Mouse (Mus musculus) spleen, postnatal 4 days (tissue): ENCODE results near the gene Als2cr12.

Experiments
- DNase-seq, 2 experiments: peaks; one replicate each; pipeline ENCODE4 v3.0.0; 2022; ENCODE audit warnings: low spot score in 2 of 2

Als2cr12 gene

GRCm38 (mm10) chr1:58695810-58696209, at the start of gene Als2cr12:
Als2cr12 (minus strand) TSS chr1:58695989.
- DNase-seq, result peak in 1 of 2 experiments; percentile 35

GRCm38 (mm10) chr1:58744645-58745044, 48.9 kb upstream of the Als2cr12 start:
- DNase-seq, result no peak

- no peak for DNase-seq
Observed at GRCm38 (mm10) chr1:58743252-58743651, 47.5 kb upstream of the Als2cr12 start.

GRCm38 (mm10) chr1:58742571-58743021, 46.8 kb upstream of the Als2cr12 start:
- no peak for DNase-seq

- no peak for DNase-seq
Observed at GRCm38 (mm10) chr1:58739529-58739928, 43.7 kb upstream of the Als2cr12 start.

- DNase-seq, result no peak
Observed at GRCm38 (mm10) chr1:58736968-58737367, 41.2 kb upstream of the Als2cr12 start.

- DNase-seq, result no peak
Observed at GRCm38 (mm10) chr1:58735962-58736361, 40.2 kb upstream of the Als2cr12 start.

- no peak for DNase-seq
Observed at GRCm38 (mm10) chr1:58734043-58734920, 38.5 kb upstream of the Als2cr12 start.

GRCm38 (mm10) chr1:58733636-58734035, 37.8 kb upstream of the Als2cr12 start:
- DNase-seq, result no peak

GRCm38 (mm10) chr1:58728590-58728868, 32.7 kb upstream of the Als2cr12 start:
- DNase-seq, result no peak

- no peak for DNase-seq
Observed at GRCm38 (mm10) chr1:58727747-58728589, 32.2 kb upstream of the Als2cr12 start.

- DNase-seq, result no peak
Observed at GRCm38 (mm10) chr1:58727019-58727746, 31.4 kb upstream of the Als2cr12 start.

- no peak for DNase-seq
Observed at GRCm38 (mm10) chr1:58725767-58726166, 30.0 kb upstream of the Als2cr12 start.

- no peak for DNase-seq
Observed at GRCm38 (mm10) chr1:58725095-58725494, 29.3 kb upstream of the Als2cr12 start.

- no peak for DNase-seq
Observed at GRCm38 (mm10) chr1:58724533-58724932, 28.7 kb upstream of the Als2cr12 start.

- DNase-seq, result no peak
Observed at GRCm38 (mm10) chr1:58723809-58724405, 28.1 kb upstream of the Als2cr12 start.

- no peak for DNase-seq
Observed at GRCm38 (mm10) chr1:58723062-58723808, 27.4 kb upstream of the Als2cr12 start.

GRCm38 (mm10) chr1:58722115-58722938, 26.5 kb upstream of the Als2cr12 start:
- DNase-seq, result no peak

- DNase-seq, result no peak
Observed at GRCm38 (mm10) chr1:58720988-58721387, 25.2 kb upstream of the Als2cr12 start.

GRCm38 (mm10) chr1:58720090-58720489, 24.3 kb upstream of the Als2cr12 start:
- peak in 1 of 2 experiments; percentile 27 for DNase-seq
